Mouse (Mus musculus) forebrain, embryonic 16.5 days (tissue): ENCODE data around the gene Syne2. TPM values are rescaled to one million over a fixed set of nuclear protein-coding genes. Genes with fewer than 3 reads are reported as not detected.
A peak's percentile ranks its signal among the peaks of the same experiment; 100 is the strongest.

Source experiments
- ATAC-seq: fragments of 200-750 bp; cut with Nextera tagmentation; 2 replicates; pipeline ENCODE4 v1.8.0; 2017; ENCODE audit warnings: mild to moderate bottlenecking, moderate library complexity
- H3K27ac ChIP-seq: fragments of 300-500 bp; sonication (generic); 2 replicates; pipeline ENCODE4 v1.5.1; 2014; ENCODE audit warnings: low read length, control low read depth
- H3K27me3 ChIP-seq: fragments of 300-500 bp; sonication (generic); replicated peaks from 2 replicates; pipeline ENCODE4 v1.6.1; 2014; ENCODE audit warnings: low read length; ENCODE audit not compliant: control insufficient read depth, insufficient read depth
- H3K36me3 ChIP-seq: fragments of 300-500 bp; sonication (generic); 2 replicates; pipeline ENCODE4 v1.6.1; 2014; ENCODE audit not compliant: control insufficient read depth, insufficient read depth
- H3K4me1 ChIP-seq: fragments of 300-500 bp; sonication (generic); replicated peaks from 2 replicates; pipeline ENCODE4 v1.6.1; 2014; ENCODE audit warnings: low read length; ENCODE audit not compliant: control insufficient read depth, insufficient read depth
- H3K4me2 ChIP-seq: fragments of 300-500 bp; sonication (generic); 2 replicates; pipeline ENCODE4 v1.6.1; 2014; ENCODE audit warnings: mild to moderate bottlenecking, low read length, control low read depth
- H3K4me3 ChIP-seq: fragments of 300-500 bp; sonication (generic); replicated peaks from 2 replicates; pipeline ENCODE4 v1.5.1; 2014; ENCODE audit warnings: mild to moderate bottlenecking, low read length, control low read depth
- H3K9ac ChIP-seq: fragments of 300-500 bp; sonication (generic); replicated peaks from 2 replicates; pipeline ENCODE4 v1.6.1; 2014; ENCODE audit warnings: low read depth, low read length, control low read depth
- H3K9me3 ChIP-seq: fragments of 300-500 bp; sonication (generic); 2 replicates; pipeline ENCODE4 v1.6.1; 2016; ENCODE audit warnings: low read length; ENCODE audit not compliant: control insufficient read depth
- WGBS: fragments of 180-500 bp; shearing (Covaris S2); extraction: QIAGEN DNeasy Blood & Tissue Kit; methylation state at CpG from one replicate; pipeline ENCODE4 v1.1.7; 2014; 5-methylcytosine and 5-hydroxymethylcytosine counted together
- polyA plus RNA-seq: library from polyadenylated mRNA; unstranded; fragments of >200 nt; fragmentation: Nextera tagmentation; extraction: Ambion mirVana; gene quantifications from 2 replicates; pipeline ENCODE4 v1.2.1, GENCODE M21; 2015

The Syne2 gene
- polyA plus RNA-seq, 1 experiment from 2014 or later = 110 TPM

DNA sequence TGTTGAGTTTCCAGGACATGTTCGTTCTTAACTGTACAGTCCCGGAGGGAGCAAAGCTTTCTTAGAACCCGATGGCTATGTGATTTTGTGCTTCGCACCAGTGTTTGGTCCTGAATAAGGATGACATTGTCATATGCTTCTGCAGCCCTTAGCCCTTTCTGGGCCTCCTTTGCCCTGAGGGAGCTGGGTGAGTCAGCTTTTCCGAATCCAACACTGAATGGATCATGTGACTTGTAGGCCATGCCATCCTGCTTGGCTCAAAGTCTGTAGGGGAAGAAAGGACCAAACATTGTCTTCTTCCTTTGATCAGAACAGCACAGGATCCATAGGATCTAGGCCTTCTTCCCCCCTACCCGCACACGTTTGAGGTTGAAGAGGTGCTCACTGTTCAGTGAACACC is 79.9 kb downstream of the Syne2 start:
- Histone ChIP-seq H3K9me3 (no peaks in the 10 kb centered on the region), H3K9ac (no peak overlapping the region), H3K27me3 (no peaks in the 10 kb centered on the region), H3K36me3 (peaks cover 17% of the 10 kb centered on the region), H3K4me1 (no peaks in the 10 kb centered on the region), H3K4me2 (no peak overlapping the region), H3K27ac (no peak overlapping the region), H3K4me3 (no peak overlapping the region)
- 89% methylated on average over 7 of the region's 7 CpGs for WGBS
- ATAC-seq = no peak

DNA sequence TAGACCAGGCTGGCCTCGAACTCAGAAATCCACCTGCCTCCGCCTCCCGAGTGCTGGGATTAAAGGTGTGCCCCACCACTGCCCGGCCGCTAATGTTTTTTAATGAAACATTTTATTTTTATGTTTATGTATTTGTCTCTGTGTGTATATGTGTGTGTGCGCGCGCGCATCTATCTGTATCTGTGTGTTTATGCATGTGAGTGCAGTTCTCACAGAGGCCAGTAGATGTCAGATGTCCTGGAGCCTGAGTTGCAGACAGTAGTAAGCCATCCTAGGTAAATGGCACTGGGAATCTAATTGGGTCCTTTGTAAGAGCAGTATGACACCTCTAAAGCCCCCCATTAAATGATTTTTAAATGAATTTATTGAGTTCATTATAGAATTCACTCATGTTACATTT is 83.8 kb downstream of the Syne2 start:
- Histone ChIP-seq H3K4me2 (no peak overlapping the region), H3K9ac (no peak overlapping the region), H3K36me3 (peaks cover 26% of the 10 kb centered on the region), H3K4me3 (no peak overlapping the region), H3K27ac (no peak overlapping the region), H3K4me1 (no peaks in the 10 kb centered on the region), H3K27me3 (no peaks in the 10 kb centered on the region), H3K9me3 (no peaks in the 10 kb centered on the region)
- no peak for ATAC-seq
- 97% methylated on average over 9 of the region's 9 CpGs for WGBS

DNA sequence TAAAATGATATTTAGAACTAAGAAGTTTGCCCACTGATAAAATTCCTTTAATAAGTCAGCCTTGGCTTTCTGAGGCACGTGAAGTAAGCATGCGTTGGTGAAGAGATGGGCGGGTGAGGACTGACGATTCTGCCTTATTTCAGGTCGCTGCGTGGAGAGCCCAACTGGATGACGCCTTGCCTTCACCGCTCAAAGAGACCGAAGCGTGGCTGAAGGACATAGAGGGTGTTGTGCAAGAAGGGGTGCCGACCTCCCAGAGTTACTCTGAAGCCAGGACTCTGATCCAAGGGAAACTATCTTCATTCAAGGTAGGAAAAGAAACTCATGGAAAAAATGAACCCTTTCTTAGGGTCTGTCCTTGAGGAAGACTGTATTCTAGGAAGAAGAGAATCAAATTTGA is 86.1 kb downstream of the Syne2 start:
- Histone ChIP-seq H3K27me3 (no peaks in the 10 kb centered on the region), H3K27ac (no peak overlapping the region), H3K4me2 (no peak overlapping the region), H3K4me3 (no peak overlapping the region), H3K4me1 (no peaks in the 10 kb centered on the region), H3K36me3 (peaks cover 23% of the 10 kb centered on the region), H3K9me3 (no peaks in the 10 kb centered on the region), H3K9ac (no peak overlapping the region)
- no peak for ATAC-seq
- 96% methylated on average over 11 of the region's 11 CpGs for whole genome bisulfite sequencing

DNA sequence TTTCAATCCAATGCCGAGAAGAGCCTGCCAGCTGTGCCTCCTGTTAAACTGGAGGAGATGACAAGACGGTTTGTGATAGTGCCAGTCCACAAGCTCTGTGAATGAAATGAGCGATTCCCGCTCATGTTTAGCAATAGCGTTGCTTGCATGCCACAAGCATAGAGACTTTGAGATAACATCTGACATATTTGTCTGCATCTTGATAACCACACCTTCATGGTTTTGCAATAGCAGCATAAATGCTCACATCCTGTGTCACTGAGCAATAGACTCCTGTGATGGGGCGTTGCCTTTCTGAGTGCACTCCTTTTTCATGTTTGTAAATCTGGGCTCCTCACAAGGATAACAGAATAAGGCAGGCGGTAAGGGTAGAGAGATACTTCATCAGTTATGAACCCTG is 87.4 kb downstream of the Syne2 start:
- H3K9me3 ChIP-seq = no peaks in the 10 kb centered on the region
- H3K4me3 ChIP-seq = no peak overlapping the region
- no peak for ATAC-seq
- H3K27me3 ChIP-seq = no peaks in the 10 kb centered on the region
- 96% methylated on average over 7 of the region's 7 CpGs for WGBS
- no peak overlapping the region for H3K4me2 ChIP-seq
- H3K27ac ChIP-seq = no peak overlapping the region
- H3K9ac ChIP-seq = no peak overlapping the region
- H3K4me1 ChIP-seq = no peaks in the 10 kb centered on the region
- peaks cover 27% of the 10 kb centered on the region; the same call in 1 of the 2 replicates for H3K36me3 ChIP-seq

DNA sequence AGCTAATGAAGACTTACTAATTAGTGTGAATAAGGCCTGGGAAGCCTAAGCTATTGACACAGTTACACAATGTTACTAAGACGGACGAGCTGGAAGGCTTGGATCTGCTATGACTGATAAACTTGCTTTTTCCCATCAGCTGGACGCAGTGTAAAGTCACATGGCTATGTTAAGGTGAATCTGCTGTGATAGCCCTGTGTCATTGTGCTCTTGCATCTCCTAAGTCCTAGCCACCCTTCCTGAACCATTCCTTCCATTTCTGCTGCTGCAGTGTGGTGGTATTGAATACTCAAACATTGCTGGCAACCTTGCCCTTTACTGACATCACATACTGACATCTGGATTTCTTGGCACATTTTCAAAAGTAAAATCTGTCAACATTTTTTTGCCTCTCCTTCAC is 90.5 kb downstream of the Syne2 start:
- Histone ChIP-seq H3K9me3 (no peaks in the 10 kb centered on the region), H3K27me3 (no peaks in the 10 kb centered on the region), H3K4me3 (no peak overlapping the region), H3K4me2 (no peak overlapping the region), H3K4me1 (no peaks in the 10 kb centered on the region), H3K36me3 (peaks cover 32% of the 10 kb centered on the region), H3K27ac (no peak overlapping the region), H3K9ac (no peak overlapping the region)
- WGBS = 65% methylated on average over 3 of the region's 3 CpGs
- ATAC-seq = no peak

DNA sequence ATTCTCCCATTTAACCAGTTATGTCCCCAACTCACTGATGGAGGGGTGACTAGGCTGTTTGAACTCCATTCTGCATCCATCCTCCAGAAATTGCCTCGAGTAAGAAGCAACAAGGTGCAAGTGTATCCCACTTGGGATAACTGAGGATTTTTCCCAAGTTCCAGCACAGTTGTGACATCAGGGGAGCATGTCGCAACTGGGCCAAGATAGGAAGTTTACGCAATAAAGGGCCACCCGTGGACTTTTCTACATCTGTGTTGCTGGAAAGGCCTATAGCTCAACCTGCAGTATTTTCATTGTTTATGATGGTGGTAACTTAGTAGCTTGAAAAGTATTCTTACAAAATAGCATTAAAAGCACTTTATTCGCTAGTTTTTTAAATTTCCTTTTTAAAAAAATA is 97.8 kb downstream of the Syne2 start:
- no peak for ATAC-seq
- H3K9ac ChIP-seq = no peak overlapping the region
- no peaks in the 10 kb centered on the region for H3K4me1 ChIP-seq
- WGBS = 95% methylated on average over 5 of the region's 5 CpGs
- H3K36me3 ChIP-seq = peaks cover 22% of the 10 kb centered on the region
- no peaks in the 10 kb centered on the region for H3K27me3 ChIP-seq
- no peak overlapping the region for H3K4me2 ChIP-seq
- no peaks in the 10 kb centered on the region for H3K9me3 ChIP-seq
- H3K4me3 ChIP-seq = no peak overlapping the region
- H3K27ac ChIP-seq = no peak overlapping the region

DNA sequence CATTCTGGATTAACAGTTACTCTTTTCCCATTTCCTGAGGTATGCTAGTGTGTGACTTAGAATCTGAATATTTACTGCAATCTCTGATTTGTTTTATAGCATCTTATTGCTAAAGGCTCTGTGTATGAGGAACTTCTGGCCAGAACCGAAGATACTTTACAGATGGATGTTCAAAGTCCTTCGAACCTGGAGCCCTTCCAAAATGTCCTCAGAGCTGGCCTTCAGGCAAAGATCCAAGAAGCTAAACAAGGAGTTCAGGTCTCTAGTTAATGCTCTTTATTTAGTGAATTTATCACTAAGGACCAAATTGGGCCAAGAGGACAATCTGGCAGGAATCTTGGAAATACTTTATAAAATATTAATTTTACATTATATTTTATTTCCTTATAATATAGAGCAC is 100.5 kb downstream of the Syne2 start:
- no peaks in the 10 kb centered on the region for H3K27me3 ChIP-seq
- H3K36me3 ChIP-seq = peaks cover 14% of the 10 kb centered on the region
- no peak overlapping the region for H3K9ac ChIP-seq
- WGBS = 70% methylated on average over 2 of the region's 2 CpGs
- H3K4me2 ChIP-seq = no peak overlapping the region
- no peaks in the 10 kb centered on the region for H3K9me3 ChIP-seq
- H3K27ac ChIP-seq = no peak overlapping the region
- H3K4me3 ChIP-seq = no peak overlapping the region
- no peak for ATAC-seq
- no peaks in the 10 kb centered on the region for H3K4me1 ChIP-seq

DNA sequence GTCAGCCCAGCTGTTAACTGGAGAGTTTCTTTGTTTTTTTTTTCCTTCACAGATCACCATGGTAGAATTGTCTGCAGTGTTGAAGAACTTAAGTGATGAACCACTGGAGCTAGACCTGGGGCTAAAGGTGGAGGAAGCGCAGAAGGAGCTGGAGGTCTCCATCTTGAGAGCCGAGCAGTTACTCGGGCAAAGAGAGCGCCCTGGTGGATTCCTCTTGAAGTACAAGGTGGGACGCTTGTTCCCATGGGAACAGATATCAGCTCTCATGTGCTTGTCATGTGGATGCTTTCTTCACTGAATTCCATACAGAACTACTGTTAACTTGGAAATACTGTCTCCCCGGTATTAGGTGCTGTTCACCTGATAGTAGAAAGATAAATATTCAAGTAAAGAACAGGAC is 101.0 kb downstream of the Syne2 start:
- no peaks in the 10 kb centered on the region for H3K4me1 ChIP-seq
- H3K27ac ChIP-seq = no peak overlapping the region
- no peak overlapping the region for H3K9ac ChIP-seq
- peaks cover 13% of the 10 kb centered on the region for H3K36me3 ChIP-seq
- peak; percentile 62 for ATAC-seq
- H3K4me3 ChIP-seq = no peak overlapping the region
- no peak overlapping the region for H3K4me2 ChIP-seq
- WGBS = 64% methylated on average over 6 of the region's 6 CpGs
- H3K9me3 ChIP-seq = no peaks in the 10 kb centered on the region
- H3K27me3 ChIP-seq = no peaks in the 10 kb centered on the region

DNA sequence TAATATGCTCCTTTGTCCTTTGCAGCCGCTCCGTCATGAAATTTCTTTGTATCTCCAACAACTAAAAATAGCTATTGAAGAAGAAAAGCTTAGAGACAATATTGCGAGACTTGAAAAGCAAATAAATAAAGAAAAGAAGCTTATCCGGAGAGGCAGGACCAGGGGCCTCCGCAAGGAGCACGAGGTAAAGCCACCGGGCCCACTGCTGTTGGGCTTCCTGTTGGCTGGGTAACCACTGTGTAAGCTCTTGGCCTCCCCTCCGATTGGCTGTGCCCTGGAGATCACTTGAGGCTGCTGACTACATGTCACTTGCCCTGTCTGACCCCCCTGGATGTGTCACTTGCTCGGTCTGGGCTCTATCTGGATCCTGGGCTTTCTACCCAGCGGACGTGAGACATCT is 105.0 kb downstream of the Syne2 start:
- H3K27ac ChIP-seq = no peak overlapping the region
- no peak overlapping the region for H3K9ac ChIP-seq
- H3K4me2 ChIP-seq = no peak overlapping the region
- ATAC-seq = no peak
- WGBS = 61% methylated on average over 11 of the region's 11 CpGs
- no peaks in the 10 kb centered on the region for H3K9me3 ChIP-seq
- no peaks in the 10 kb centered on the region for H3K4me1 ChIP-seq
- H3K36me3 ChIP-seq = peaks cover 29% of the 10 kb centered on the region
- H3K4me3 ChIP-seq = no peak overlapping the region
- H3K27me3 ChIP-seq = no peaks in the 10 kb centered on the region

DNA sequence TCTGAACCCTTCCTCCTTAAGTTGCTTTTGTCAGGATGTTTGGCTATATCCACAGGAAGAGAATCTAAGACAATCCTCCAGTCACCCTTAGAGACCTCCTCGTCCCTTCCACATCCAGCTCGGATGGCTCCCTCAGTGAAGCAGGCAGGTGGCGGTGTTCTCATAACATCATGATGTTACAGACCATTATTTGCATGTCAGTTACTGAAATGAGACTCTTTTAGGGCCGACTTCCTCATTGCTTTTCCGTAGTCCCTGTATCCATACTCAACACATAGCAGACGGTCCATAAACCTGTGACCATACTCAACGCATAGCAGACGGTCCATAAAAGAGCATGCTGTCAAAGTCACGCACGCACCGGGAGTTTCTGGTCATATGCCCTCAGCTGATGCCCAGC is 106.9 kb downstream of the Syne2 start:
- H3K4me3 ChIP-seq = no peak overlapping the region
- H3K27me3 ChIP-seq = no peaks in the 10 kb centered on the region
- WGBS = 96% methylated on average over 11 of the region's 11 CpGs
- peaks cover 37% of the 10 kb centered on the region for H3K36me3 ChIP-seq
- no peak overlapping the region for H3K9ac ChIP-seq
- no peak for ATAC-seq
- H3K27ac ChIP-seq = no peak overlapping the region
- no peaks in the 10 kb centered on the region for H3K4me1 ChIP-seq
- H3K9me3 ChIP-seq = no peaks in the 10 kb centered on the region
- no peak overlapping the region for H3K4me2 ChIP-seq
